Mouse (Mus musculus): ENCODE results near the gene Paqr9.

DNA sequence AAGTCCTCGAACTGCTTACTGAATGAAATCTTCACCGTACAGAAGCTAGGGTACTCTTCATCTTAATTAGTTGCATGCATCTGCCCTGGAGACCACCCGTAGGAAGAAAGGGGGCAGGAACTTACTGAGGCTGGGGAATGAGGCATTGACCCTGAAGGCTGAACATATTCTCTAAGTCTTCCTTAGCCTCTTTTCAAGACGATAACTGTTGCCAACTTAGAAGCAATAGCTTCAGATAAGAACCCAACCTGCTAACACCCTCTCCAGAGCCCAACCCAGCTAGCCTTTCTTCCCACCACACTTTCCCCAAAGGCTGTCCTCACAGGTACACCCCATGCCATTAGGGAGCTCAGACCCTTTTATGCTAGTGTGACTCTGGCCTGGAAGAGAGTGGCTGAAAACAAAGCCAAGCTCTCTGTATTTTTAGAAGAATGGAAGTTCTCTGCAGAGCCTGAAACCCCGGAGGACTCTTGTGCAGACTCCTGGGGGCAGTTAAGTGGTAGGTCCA, 4.2 kb upstream of the Paqr9 start:
- TF ChIP-seq EP300 (IDR thresholded peaks at IDR 0.05; ENCODE audit: insufficient read depth, low read depth, low read length) (no peak), POLR2A (IDR thresholded peaks at IDR 0.05; ENCODE audit: insufficient read depth, low read length) (no peak), CTCF (IDR thresholded peaks at IDR 0.05; ENCODE audit: low read depth, low read length) (no peak)
